Mouse (Mus musculus): ENCODE results near the gene Trpc5os. TPM values are rescaled to one million over a fixed set of nuclear protein-coding genes. Genes with fewer than 3 reads are reported as not detected.

Gene Trpc5os
- total RNA-seq (2023): not detected in 2 replicates

GRCm38 (mm10) chrX:144456281-144456680 lies at the start of gene Trpc5os:
Gene Trpc5os (plus strand): TSS chrX:144456581.

Other genes starting within 250 kb of the Trpc5os start
- 9.0 and 13.2 TPM in 2 replicates for gene Alg13, start 138.8 kb upstream of the Trpc5os start, total RNA-seq (2023)
- gene Trpc5, start 231.6 kb downstream of the Trpc5os start, total RNA-seq (2023): not detected in 2 replicates
- not detected in 2 replicates for gene Rtl4, start 232.3 kb downstream of the Trpc5os start, total RNA-seq (2023)